Mouse (Mus musculus): Measurements from ENCODE around the gene Eya2. TPM values are rescaled to one million over a fixed set of nuclear protein-coding genes. Genes with fewer than 3 reads are reported as not detected.

Gene Eya2
- total RNA-seq, 2 experiments from 2014 or later = not detected

DNA sequence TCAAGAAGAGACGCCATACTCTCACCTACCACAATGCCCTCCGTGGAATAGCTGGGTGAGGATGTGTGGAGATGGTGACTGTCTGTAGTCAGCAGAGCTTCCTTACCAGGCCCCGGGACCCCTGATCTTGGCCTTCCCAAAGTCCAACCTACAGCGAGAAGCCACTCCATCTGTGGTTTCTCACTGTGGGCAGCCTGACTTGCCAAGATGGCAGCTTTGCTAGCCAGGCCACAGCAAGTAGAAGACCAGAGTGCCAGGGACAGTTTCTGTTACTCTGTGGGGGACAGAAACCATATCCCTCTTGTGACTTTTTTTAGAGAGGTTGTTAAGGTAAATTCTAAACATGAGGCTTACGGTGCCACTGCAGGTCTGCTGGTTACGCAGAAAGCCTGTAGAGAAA lies 99.9 kb downstream of the Eya2 start:
- no peak for ATAC-seq (replicated peaks; ENCODE audit: low FRiP score, poor library complexity, severe bottlenecking)

GRCm38 (mm10) chr2:165700252-165700908 lies 105.5 kb downstream of the Eya2 start:
- no peak for ATAC-seq (replicated peaks; ENCODE audit: low FRiP score, poor library complexity, severe bottlenecking)

DNA sequence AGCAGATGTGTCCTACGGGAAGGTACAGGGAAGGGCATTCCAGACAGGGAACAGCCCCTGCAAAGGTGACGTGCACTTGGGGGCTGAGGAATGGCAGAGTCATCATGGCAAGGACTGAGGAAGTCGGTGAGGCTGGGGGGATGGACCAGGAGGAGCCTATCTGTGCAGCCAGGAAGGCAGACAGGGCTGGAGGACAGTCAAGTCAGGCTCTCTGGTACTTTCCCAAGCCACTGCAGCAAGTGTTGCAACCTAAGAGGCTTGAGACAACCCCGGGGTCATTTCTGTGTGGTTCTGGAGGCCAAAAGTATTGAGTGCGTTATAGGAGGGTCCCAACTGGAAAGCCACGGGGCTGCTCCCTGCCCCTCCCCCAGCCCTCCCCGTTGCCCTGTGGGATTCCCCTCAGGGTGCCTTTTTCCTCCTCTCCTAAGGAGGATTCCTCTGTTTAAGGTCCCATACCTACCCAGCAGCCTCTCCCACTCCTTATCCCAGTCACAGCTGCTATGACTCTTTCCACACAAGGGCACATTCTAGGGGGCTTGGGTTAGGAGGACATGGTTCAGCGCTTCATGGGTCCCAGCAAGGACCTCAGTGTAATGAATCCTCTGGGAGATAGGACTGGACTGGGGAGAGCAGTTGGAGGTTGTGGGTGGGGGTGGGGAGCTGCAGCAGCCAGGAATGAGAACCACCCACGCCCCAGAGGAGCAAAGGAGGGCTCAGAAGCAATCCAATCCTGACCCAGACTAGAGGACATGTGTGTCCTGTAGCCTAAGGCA lies 108.4 kb downstream of the Eya2 start:
- no peak for ATAC-seq (replicated peaks; ENCODE audit: low FRiP score, poor library complexity, severe bottlenecking)

- no peak for ATAC-seq (replicated peaks; ENCODE audit: low FRiP score, poor library complexity, severe bottlenecking)
Observed at GRCm38 (mm10) chr2:165708266-165708665, 113.4 kb downstream of the Eya2 start.

- no peak for ATAC-seq (replicated peaks; ENCODE audit: low FRiP score, poor library complexity, severe bottlenecking)
Observed at GRCm38 (mm10) chr2:165716688-165717087, 121.9 kb downstream of the Eya2 start.

DNA sequence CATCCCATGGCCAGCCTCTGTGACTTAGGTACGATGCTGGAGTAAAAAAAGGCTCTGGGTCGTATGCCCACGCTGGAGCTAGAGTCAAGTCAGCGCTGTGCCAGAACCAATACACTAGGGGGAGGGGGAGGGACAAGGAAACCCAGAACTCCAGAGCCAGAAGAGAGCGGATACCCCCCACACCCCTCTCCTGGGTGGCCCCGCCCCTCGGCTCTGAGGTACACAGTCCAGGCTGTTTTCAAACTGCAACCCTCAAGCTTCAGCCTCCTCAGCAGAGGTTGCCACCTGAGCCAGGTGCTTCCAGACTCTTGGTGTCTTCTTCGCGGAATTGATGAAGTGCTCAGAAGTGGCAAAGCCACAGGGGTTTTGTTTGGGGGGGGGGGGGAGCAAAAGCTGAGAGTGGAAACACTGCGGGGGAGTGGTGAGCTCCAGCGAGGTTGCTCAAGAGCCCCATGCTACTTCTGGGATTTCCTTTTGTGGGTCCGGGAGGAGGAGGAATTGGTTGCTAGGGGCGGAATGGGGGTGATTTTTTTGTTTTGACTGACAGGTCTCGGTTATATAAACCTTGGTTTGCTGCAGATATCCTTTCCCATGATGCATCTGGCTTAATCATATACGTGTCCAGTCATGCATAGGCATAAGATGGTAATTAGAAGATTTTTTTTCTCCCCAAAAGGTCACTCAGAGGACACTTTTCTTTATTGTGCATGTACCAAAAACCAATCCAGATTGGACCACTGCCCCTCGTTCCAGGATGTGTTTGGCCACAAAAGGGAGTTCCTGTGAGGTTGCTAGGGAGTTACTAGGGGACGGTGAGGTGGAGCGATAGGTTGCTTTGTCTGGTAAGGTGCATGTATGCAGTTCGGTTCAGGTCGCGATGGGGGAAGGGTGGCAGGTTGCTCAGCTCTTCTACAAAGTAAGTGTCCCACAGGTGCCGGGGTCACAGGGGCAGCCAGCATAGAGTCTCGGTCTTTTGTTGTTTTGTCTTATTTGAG lies 122.6 kb downstream of the Eya2 start:
- ATAC-seq (replicated peaks; ENCODE audit: low FRiP score, poor library complexity, severe bottlenecking) = no peak

GRCm38 (mm10) chr2:165719382-165719781 lies 124.5 kb downstream of the Eya2 start:
- no peak for ATAC-seq (replicated peaks; ENCODE audit: low FRiP score, poor library complexity, severe bottlenecking)

DNA sequence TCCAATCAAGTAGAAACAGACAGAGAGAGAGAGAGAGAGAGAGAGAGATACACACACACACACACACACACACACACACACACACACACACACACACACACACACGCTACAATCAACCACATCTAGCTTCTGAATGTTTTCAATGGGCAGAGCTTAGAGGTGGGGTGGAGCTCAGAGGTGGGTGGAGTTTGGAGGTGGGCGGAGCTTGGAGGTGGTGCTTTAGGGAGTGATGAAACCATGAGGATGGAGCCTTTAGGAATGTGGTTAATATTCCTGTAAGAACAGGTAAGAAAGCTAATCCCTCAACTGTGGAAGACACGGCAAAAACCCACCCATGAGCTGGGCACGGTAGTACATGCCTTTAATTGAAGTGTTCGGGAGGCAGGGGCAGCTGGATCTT lies 127.1 kb downstream of the Eya2 start:
- ATAC-seq (replicated peaks; ENCODE audit: low FRiP score, poor library complexity, severe bottlenecking) = no peak

GRCm38 (mm10) chr2:165732552-165733238 lies 137.9 kb downstream of the Eya2 start:
- ATAC-seq (replicated peaks; ENCODE audit: low FRiP score, poor library complexity, severe bottlenecking) = no peak

GRCm38 (mm10) chr2:165733701-165734100 lies 138.9 kb downstream of the Eya2 start:
- no peak for ATAC-seq (replicated peaks; ENCODE audit: low FRiP score, poor library complexity, severe bottlenecking)

GRCm38 (mm10) chr2:165736297-165736696 lies 141.5 kb downstream of the Eya2 start:
- ATAC-seq (replicated peaks; ENCODE audit: low FRiP score, poor library complexity, severe bottlenecking) = no peak

DNA sequence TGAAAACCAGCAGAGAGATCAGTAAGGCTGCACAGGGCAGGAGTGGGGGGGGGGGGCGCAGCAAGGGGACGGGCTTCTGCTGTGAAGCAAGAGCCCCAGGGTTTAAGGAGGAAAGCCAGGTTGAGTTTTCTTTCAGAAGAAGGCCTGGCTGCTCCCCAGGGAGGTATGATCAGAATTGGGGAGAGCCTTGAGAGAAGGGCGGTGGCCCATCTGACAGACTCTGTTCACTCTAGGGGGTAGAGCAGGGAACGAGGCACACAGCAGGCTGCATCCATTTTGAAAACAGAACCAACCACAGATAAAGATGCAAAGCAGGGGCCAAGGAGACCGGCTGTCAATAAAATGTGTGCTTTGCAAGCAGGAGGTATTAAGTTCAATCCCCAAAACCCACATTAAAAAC lies 145.5 kb downstream of the Eya2 start:
- no peak for ATAC-seq (replicated peaks; ENCODE audit: low FRiP score, poor library complexity, severe bottlenecking)

GRCm38 (mm10) chr2:165740982-165741381 lies 146.2 kb downstream of the Eya2 start:
- no peak for ATAC-seq (replicated peaks; ENCODE audit: low FRiP score, poor library complexity, severe bottlenecking)

- no peak for ATAC-seq (replicated peaks; ENCODE audit: low FRiP score, poor library complexity, severe bottlenecking)
Observed at GRCm38 (mm10) chr2:165741526-165742050, 146.8 kb downstream of the Eya2 start.

GRCm38 (mm10) chr2:165742210-165742786 lies 147.5 kb downstream of the Eya2 start:
- no peak for ATAC-seq (replicated peaks; ENCODE audit: low FRiP score, poor library complexity, severe bottlenecking)

- ATAC-seq (replicated peaks; ENCODE audit: low FRiP score, poor library complexity, severe bottlenecking) = no peak
Observed at GRCm38 (mm10) chr2:165745306-165746098, 150.7 kb downstream of the Eya2 start.

GRCm38 (mm10) chr2:165747975-165748374 lies 153.1 kb downstream of the Eya2 start:
- ATAC-seq (replicated peaks; ENCODE audit: low FRiP score, poor library complexity, severe bottlenecking) = no peak

GRCm38 (mm10) chr2:165748426-165748825 lies 153.6 kb downstream of the Eya2 start:
- no peak for ATAC-seq (replicated peaks; ENCODE audit: low FRiP score, poor library complexity, severe bottlenecking)
